Mouse (Mus musculus): ENCODE results near the gene Mkrn2. TPM values are rescaled to one million over a fixed set of nuclear protein-coding genes. Genes with fewer than 3 reads are reported as not detected.

The Mkrn2 gene
- polyA plus RNA-seq, 1 experiment from 2014 or later: 47.2 TPM

DNA sequence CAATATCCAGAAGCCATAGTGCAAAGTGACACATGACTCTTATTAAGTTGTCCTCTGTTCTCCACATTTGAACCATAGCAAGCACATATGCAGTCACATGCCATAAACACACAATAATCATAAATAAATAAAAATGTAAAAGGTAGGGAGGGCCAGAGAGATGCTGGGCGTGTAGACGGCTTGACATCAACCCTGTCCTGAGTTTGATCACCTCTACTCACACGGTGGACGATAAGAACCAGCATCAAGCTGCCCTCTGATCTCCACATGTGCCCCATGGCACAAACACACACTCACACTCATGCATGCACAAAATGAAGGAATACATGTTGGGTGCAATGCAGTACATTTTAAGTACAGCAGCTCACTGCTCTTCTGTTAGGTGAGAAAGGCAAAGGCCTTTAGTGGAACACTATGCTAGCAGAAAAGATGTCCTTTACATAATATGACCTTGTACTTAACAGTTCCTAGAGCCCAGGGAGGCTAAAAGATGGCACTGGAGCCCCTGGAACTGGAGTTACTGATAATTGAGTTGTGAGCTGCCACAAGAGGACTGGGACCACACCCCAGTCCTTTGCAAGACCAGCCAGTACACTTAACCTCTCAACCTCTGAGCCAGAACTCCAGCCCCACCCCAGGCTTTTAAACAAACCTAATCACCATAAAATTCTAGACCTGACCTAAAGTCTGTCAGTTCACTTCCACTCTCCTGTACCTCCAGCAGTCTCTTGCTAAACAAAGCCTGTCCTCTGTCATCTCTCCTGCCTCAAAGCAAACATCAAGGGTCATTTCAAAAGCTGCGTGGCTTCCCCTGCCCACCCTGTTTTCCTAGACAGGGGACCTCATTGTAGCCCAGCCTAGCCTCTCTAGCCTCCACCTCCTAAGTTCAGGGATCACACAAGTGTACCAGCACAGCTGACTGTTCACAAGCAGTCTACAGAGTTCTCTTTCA, 49.0 kb downstream of the Mkrn2 start:
- Histone ChIP-seq H3K27me3 (replicated peaks; ENCODE audit: control insufficient read depth, insufficient read depth, low read length) (no peaks in the 10 kb centered on the region), H3K4me1 (ENCODE audit: control insufficient read depth, insufficient read depth, low read length) (peaks cover 10% of the 10 kb centered on the region), H3K4me2 (ENCODE audit: low read length) (no peak overlapping the region), H3K4me3 (ENCODE audit: low read depth, low read length) (no peak overlapping the region), H3K9me3 (replicated peaks; ENCODE audit: control insufficient read depth, low read length) (no peaks in the 10 kb centered on the region), H3K27ac (ENCODE audit: low read depth, low read length) (no peak overlapping the region), H3K9ac (ENCODE audit: low read length) (no peak overlapping the region), H3K36me3 (ENCODE audit: control insufficient read depth, insufficient read depth, low read length) (no peaks in the 10 kb centered on the region)
- 66% methylated on average over 5 of the region's 5 CpGs for WGBS
- ATAC-seq (no peak), DNase-seq (ENCODE audit: low spot score) (no peak)

DNA sequence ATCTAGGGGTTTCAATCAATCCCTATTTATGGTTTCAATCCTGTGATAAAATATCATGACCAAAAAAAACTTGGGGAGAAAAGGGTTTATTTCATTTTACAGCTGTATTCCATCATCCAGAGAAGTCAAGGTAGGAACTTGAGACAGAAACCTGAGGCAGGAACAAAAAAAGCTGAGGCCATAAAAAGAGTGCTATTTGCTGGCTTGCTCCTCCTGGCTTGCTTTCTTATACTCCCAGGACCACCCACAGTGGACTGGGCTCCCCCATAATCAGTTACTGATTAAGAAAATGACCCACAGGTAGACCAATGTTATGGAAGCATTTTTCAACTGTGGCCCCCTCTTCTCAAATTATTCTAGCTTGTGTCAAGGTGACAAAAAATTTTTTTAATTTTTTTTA, 50.0 kb downstream of the Mkrn2 start:
- Histone ChIP-seq H3K4me1 (ENCODE audit: control insufficient read depth, insufficient read depth, low read length) (peaks cover 10% of the 10 kb centered on the region), H3K4me3 (ENCODE audit: low read depth, low read length) (no peak overlapping the region), H3K27me3 (replicated peaks; ENCODE audit: control insufficient read depth, insufficient read depth, low read length) (no peaks in the 10 kb centered on the region), H3K9me3 (replicated peaks; ENCODE audit: control insufficient read depth, low read length) (no peaks in the 10 kb centered on the region), H3K4me2 (ENCODE audit: low read length) (no peak overlapping the region), H3K27ac (ENCODE audit: low read depth, low read length) (no peak overlapping the region), H3K9ac (ENCODE audit: low read length) (no peak overlapping the region), H3K36me3 (ENCODE audit: control insufficient read depth, insufficient read depth, low read length) (no peaks in the 10 kb centered on the region)
- no peak for DNase-seq (ENCODE audit: low spot score)
- no peak for ATAC-seq

DNA sequence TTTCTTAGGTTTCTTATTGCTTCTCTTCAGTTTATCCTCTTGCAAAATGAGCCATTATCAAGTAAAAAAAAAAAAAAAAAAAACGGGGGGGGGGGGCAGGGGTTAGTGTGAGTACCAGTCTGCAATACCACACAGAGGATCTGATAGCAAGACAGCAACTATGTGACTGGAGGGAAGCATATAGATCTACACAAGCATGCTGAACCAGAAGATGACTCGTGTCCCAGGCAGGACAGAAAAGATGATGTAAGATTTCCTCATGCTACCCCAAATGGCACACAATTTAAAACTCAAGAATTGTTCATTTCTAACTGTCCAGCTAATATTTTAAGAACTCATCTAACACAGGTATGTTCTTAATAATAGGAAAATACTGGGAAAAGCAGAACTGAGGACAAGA, 52.2 kb downstream of the Mkrn2 start:
- H3K9ac ChIP-seq (ENCODE audit: low read length): no peak overlapping the region
- no peak overlapping the region for H3K4me3 ChIP-seq (ENCODE audit: low read depth, low read length)
- H3K36me3 ChIP-seq (ENCODE audit: control insufficient read depth, insufficient read depth, low read length): no peaks in the 10 kb centered on the region
- ATAC-seq (no peak), DNase-seq (ENCODE audit: low spot score) (no peak)
- H3K27ac ChIP-seq (ENCODE audit: low read depth, low read length): no peak overlapping the region
- no peaks in the 10 kb centered on the region for H3K9me3 ChIP-seq (replicated peaks; ENCODE audit: control insufficient read depth, low read length)
- WGBS: 52% methylated on average over 2 of the region's 2 CpGs
- no peak overlapping the region for H3K4me2 ChIP-seq (ENCODE audit: low read length)
- H3K27me3 ChIP-seq (replicated peaks; ENCODE audit: control insufficient read depth, insufficient read depth, low read length): no peaks in the 10 kb centered on the region
- H3K4me1 ChIP-seq (ENCODE audit: control insufficient read depth, insufficient read depth, low read length): peaks cover 9% of the 10 kb centered on the region; the same call in 1 of the 2 replicates

DNA sequence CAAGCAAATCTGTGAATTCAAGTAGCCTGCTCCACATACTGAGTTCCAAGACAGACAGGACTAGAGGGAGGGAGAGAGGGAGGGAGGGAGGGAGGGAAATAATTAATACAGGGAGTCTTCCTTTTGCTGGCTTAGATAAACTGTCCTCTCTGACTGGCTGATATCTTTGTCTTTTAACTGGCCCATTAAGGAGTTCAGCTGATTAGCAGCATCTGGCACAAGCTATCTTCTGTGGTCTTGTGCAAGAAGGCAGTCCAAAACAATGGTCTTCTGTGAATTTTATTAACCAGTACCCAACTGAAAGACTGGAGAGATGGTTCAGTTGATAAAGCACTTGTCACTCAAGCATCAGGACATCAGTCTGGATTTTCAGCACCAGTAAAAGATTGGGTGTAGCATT, 57.1 kb downstream of the Mkrn2 start:
- Histone ChIP-seq H3K36me3 (ENCODE audit: control insufficient read depth, insufficient read depth, low read length) (no peaks in the 10 kb centered on the region), H3K4me3 (ENCODE audit: low read depth, low read length) (no peak overlapping the region), H3K4me1 (ENCODE audit: control insufficient read depth, insufficient read depth, low read length) (peaks cover 6% of the 10 kb centered on the region), H3K27me3 (replicated peaks; ENCODE audit: control insufficient read depth, insufficient read depth, low read length) (no peaks in the 10 kb centered on the region), H3K4me2 (ENCODE audit: low read length) (no peak overlapping the region), H3K9me3 (replicated peaks; ENCODE audit: control insufficient read depth, low read length) (no peaks in the 10 kb centered on the region), H3K27ac (ENCODE audit: low read depth, low read length) (no peak overlapping the region), H3K9ac (ENCODE audit: low read length) (no peak overlapping the region)
- ATAC-seq: no peak
- no peak for DNase-seq (ENCODE audit: low spot score)

DNA sequence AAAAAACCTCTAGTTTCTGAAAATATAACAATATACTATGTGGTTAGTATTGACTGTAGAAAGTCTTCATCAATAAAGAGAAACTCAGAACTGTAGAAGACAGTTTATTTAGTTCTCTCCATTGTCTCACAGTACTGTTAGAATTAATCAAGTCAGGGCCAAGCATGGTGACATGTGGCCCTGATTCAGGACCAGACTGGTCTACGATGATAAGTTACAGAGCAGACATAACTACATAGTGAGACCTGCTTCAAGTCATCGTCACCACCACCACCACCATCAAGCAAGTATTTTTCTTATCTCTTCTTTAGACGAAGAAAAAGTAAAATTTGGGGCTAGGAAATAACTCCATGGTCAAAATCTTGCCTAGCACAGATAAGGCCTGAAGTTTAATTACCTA, 62.6 kb downstream of the Mkrn2 start:
- H3K9ac ChIP-seq (ENCODE audit: low read length): no peak overlapping the region
- DNase-seq (ENCODE audit: low spot score) (no peak), ATAC-seq (no peak)
- no peaks in the 10 kb centered on the region for H3K27me3 ChIP-seq (replicated peaks; ENCODE audit: control insufficient read depth, insufficient read depth, low read length)
- no peaks in the 10 kb centered on the region for H3K9me3 ChIP-seq (replicated peaks; ENCODE audit: control insufficient read depth, low read length)
- H3K4me3 ChIP-seq (ENCODE audit: low read depth, low read length): no peak overlapping the region
- H3K36me3 ChIP-seq (ENCODE audit: control insufficient read depth, insufficient read depth, low read length): peaks cover 3% of the 10 kb centered on the region; the same call in 1 of the 2 replicates
- H3K4me2 ChIP-seq (ENCODE audit: low read length): no peak overlapping the region
- 91% methylated on average over 3 of the region's 3 CpGs for WGBS
- no peak overlapping the region for H3K27ac ChIP-seq (ENCODE audit: low read depth, low read length)
- peaks cover 2% of the 10 kb centered on the region for H3K4me1 ChIP-seq (ENCODE audit: control insufficient read depth, insufficient read depth, low read length)

DNA sequence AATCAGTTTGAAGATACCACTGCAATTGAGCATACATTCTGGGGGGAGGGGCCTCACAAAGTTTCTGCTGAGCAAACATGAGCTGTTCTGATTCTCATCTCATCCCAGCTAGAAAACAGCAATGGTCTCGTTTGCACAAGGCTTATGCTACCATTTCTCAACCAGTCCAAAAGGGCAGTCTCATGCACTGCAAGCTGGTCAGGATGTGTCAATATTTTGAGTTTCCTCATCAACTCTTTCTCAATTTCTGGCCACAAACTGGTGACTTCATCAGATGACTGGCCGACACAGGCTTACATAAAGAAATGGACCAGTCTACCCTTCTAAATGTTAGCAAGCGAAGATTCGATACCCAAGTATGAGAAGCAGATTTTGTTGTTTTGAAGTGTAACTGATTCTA, 64.9 kb downstream of the Mkrn2 start:
- WGBS: 88% methylated on average over 4 of the region's 4 CpGs
- H3K36me3 ChIP-seq (ENCODE audit: control insufficient read depth, insufficient read depth, low read length): peaks cover 3% of the 10 kb centered on the region; the same call in 1 of the 2 replicates
- ATAC-seq: no peak
- no peaks in the 10 kb centered on the region for H3K27me3 ChIP-seq (replicated peaks; ENCODE audit: control insufficient read depth, insufficient read depth, low read length)
- no peaks in the 10 kb centered on the region for H3K4me1 ChIP-seq (ENCODE audit: control insufficient read depth, insufficient read depth, low read length)
- no peak overlapping the region for H3K27ac ChIP-seq (ENCODE audit: low read depth, low read length)
- no peak overlapping the region for H3K4me2 ChIP-seq (ENCODE audit: low read length)
- H3K4me3 ChIP-seq (ENCODE audit: low read depth, low read length): no peak overlapping the region
- H3K9me3 ChIP-seq (replicated peaks; ENCODE audit: control insufficient read depth, low read length): no peaks in the 10 kb centered on the region
- no peak overlapping the region for H3K9ac ChIP-seq (ENCODE audit: low read length)
- no peak for DNase-seq (ENCODE audit: low spot score)

Other genes starting within 250 kb of the Mkrn2 start
- gene Pparg, start 241.0 kb upstream of the Mkrn2 start, polyA plus RNA-seq (2014; fragmentation: Nextera tagmentation; extraction: Ambion mirVana): 0.16 TPM in 1 of 2 replicates, not detected in the other
- gene Tsen2, start 57.2 kb upstream of the Mkrn2 start, polyA plus RNA-seq (2014; fragmentation: Nextera tagmentation; extraction: Ambion mirVana): 40.9 and 45.8 TPM in 2 replicates
- gene Mkrn2os, start 9.3 kb upstream of the Mkrn2 start, polyA plus RNA-seq (2014; fragmentation: Nextera tagmentation; extraction: Ambion mirVana): 0.14 and 0.30 TPM in 2 replicates
- gene Raf1, start 74.7 kb downstream of the Mkrn2 start, polyA plus RNA-seq (2014; fragmentation: Nextera tagmentation; extraction: Ambion mirVana): 150 and 158 TPM in 2 replicates
- 0.56 and 0.90 TPM in 2 replicates for gene Tmem40, start 160.5 kb downstream of the Mkrn2 start, polyA plus RNA-seq (2014; fragmentation: Nextera tagmentation; extraction: Ambion mirVana)
- 14.4 and 17.1 TPM in 2 replicates for gene Cand2, start 172.6 kb downstream of the Mkrn2 start, polyA plus RNA-seq (2014; fragmentation: Nextera tagmentation; extraction: Ambion mirVana)
- 1,359 and 1,743 TPM in 2 replicates for gene Rpl32, start 206.8 kb downstream of the Mkrn2 start, polyA plus RNA-seq (2014; fragmentation: Nextera tagmentation; extraction: Ambion mirVana)
- gene Efcab12, start 236.5 kb downstream of the Mkrn2 start, polyA plus RNA-seq (2014; fragmentation: Nextera tagmentation; extraction: Ambion mirVana): 1.4 and 1.6 TPM in 2 replicates